Mouse (Mus musculus): ENCODE results near the gene Wfdc6a.
A peak's percentile ranks its signal among the peaks of the same experiment; 100 is the strongest.
"Not testable (repeated sequence)": the region's sequence is repeated elsewhere in the genome, so short reads cannot be mapped to it uniquely, and the experiment has no call there.

Wfdc6a gene

GRCm38 (mm10) chr2:164585025-164585725 is at the start of gene Wfdc6a:
Gene Wfdc6a, minus strand, starts transcription at chr2:164585447.
- DNase-seq: not testable (repeated sequence)

GRCm38 (mm10) chr2:164621775-164622174 is 36.5 kb upstream of the Wfdc6a start:
- DNase-seq: no peak

DNA sequence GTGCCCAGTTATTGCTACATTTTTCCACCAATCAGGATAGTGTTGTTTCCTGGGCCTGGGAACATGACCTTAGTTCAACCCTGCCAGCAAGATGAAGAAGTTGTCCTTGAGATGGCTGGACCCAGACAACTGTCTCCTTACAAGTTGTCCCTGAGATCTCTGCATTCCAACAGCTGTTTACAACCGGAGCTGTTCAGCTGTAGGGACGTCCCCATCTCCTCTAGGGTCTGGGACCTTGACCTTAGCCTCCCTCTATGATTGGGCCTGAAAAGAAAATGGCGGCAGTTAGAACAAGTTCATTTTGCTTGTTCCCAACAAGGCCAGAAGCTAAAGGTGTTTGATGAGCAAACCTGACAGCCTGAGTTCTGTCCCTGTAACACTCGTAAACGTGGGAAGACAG is 33.8 kb upstream of the Wfdc6a start:
- no peak for DNase-seq

DNA sequence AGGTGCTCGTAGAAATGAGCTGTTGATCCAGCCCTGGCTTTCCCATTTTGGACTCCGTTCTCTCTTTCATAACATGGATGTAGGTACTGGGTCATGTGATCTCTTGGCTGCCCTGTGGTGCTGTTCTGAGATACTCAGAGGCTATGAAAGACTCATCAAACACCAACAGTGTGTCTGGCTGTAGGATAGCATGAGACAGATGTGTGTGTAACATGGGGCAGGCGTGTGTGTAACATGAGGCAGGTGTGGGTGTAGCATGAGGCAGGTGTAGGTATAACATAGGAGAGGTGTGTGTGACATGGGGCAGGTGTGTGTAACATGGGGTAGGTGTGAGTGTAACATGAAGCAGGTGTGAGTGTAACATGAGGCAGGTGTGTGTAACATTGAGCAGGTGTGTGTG is 30.1 kb upstream of the Wfdc6a start:
- no peak for DNase-seq

- not testable (repeated sequence) for DNase-seq
Observed at GRCm38 (mm10) chr2:164613471-164613870, 28.2 kb upstream of the Wfdc6a start, which contains the start of the genes Wfdc6b and Wfdc8. Gene Wfdc6b, plus strand, starts transcription at chr2:164613522. Gene Wfdc8, minus strand, starts transcription at chr2:164613626.

GRCm38 (mm10) chr2:164608781-164609180 is 23.5 kb upstream of the Wfdc6a start:
- DNase-seq: no peak

DNA sequence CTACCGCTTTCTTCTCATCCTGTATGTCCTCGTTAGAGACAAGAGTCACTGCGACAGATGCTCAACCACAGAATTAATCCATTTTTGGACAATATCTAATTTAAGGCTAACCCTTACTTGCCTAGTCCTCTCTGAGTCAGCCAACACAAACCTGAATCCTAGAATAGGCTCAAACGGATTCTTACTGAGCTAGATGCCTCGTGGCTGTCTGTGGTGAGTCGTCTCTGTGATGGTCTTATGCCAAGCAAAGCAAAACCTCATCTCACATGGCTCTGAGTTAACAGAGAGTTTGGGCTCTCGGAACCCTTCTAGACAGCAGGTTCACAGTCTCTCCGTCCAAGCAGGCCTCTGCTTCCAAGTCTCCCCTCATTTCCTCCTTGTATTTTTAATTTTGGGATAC is 19.2 kb upstream of the Wfdc6a start:
- DNase-seq: no peak

GRCm38 (mm10) chr2:164603482-164603881 is 18.2 kb upstream of the Wfdc6a start:
- no peak for DNase-seq

DNA sequence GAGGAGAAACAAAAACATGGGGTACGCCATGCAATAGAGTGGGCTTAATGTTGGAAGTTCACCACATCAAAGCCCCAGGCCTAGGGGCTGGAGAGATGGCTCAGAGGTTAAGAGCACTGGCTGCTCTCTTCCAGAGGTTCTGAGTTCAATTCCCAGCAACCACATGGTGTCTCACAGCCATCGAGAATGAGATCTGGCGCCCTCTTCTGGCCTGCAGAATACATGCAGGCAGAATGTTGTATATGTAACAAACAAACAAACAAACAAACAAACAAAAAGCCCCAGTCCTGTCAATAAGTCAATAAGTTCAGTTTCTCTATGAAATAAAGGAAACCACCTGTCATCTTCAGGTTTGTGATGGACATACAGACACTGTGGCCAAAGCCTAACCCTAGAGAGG is 14.9 kb upstream of the Wfdc6a start:
- no peak for DNase-seq

- DNase-seq: no peak
Observed at GRCm38 (mm10) chr2:164593494-164593893, 8.2 kb upstream of the Wfdc6a start, which contains the start of gene Eppin. Gene Eppin, minus strand, starts transcription at chr2:164593594.

DNA sequence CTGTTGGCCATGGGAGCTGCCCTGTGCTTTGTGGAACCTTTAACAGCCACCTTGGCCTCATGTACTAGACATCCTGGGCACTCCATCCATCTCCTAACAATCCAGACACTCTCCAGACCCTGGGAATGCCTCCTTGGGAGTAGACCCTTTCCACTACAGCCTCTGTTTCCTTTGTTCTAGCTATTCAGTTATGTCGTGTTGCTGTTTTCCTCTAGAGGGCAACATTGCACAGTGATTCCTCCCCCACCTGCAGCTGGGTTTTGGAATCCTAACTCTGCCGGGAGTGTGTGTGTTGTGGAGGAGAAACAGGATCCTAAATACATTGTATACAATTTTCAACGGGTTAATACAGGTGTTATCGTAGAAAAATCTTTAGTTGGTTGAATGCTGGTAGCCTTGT is 6.8 kb upstream of the Wfdc6a start:
- no peak for DNase-seq

- DNase-seq: not testable (repeated sequence)
Observed at GRCm38 (mm10) chr2:164573359-164573758, 11.9 kb downstream of the Wfdc6a start, which contains the start of gene Spint3. Gene Spint3, minus strand, starts transcription at chr2:164573459.

- DNase-seq: no peak
Observed at GRCm38 (mm10) chr2:164567460-164567859, 17.8 kb downstream of the Wfdc6a start.

GRCm38 (mm10) chr2:164566997-164567396 is 18.2 kb downstream of the Wfdc6a start:
- no peak for DNase-seq

GRCm38 (mm10) chr2:164564346-164564745 is 20.9 kb downstream of the Wfdc6a start:
- no peak for DNase-seq

GRCm38 (mm10) chr2:164563339-164564038 is 21.8 kb downstream of the Wfdc6a start:
- no peak for DNase-seq

DNA sequence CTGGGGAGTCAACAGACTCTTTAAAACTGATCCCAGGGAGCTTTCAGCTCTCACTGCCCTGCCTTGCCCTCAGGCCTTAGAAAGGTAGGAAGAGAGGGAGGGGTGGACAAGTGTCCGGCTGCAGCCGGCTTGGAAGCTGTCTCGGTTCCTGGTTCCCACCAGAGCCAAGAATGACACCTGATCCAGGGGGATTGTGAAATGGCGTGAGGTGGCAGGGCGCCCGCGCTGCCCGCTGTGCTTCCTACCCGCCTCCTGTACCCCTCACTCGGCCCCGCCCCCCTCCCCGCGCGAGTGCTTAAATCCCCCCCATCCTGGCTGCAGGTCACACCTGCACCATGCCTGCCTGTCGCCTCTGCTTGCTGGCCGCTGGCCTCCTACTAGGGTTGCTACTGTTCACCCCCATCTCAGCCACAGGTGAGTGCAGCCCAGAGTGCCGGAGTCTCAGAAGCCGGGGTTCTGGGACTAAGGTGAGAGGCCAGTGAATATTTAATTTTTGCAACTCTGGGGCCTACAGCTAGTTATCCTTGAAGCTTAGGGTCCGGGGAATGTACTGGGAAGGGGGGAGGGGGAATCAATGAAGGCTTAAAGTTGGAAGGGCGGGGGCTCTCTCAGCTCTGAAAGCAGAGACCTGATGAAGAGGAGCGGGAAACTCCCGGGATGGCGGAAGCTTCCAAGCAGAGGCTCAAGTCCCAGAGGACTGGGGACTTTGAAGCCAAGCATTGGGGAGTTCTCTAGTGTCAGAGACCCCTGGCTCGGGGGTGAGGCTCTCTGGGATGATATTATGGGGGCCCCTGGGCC is 22.7 kb downstream of the Wfdc6a start, which contains the start of gene Wfdc2:
Gene Wfdc2 (plus strand): TSS at position 23 of the 798 bp plus-strand sequence.
- DNase-seq: no peak

GRCm38 (mm10) chr2:164560106-164560505 is 25.1 kb downstream of the Wfdc6a start:
- no peak for DNase-seq

- DNase-seq: no peak
Observed at GRCm38 (mm10) chr2:164558991-164559645, 26.1 kb downstream of the Wfdc6a start.

DNA sequence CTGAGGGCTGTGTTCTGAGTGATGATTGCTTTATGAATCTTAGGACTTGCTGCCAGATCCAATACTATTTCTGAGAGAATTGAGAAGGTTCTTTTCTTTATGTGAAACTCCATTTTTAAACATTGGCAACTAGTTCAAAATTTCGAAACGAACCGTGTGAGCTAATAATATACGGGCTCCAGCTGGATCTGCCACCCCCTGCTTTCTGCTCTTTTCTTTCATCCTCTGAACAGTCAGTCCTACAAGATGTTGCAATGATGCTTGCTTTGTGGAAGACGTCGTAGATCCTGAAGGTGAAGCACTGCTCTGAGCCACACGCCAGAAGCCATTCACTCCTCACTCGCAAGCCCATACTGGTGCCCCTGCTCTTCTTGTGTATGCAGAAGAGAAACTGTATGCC is 26.8 kb downstream of the Wfdc6a start:
- DNase-seq: peak; percentile 60

GRCm38 (mm10) chr2:164551502-164551901 is 33.7 kb downstream of the Wfdc6a start:
- no peak for DNase-seq

DNA sequence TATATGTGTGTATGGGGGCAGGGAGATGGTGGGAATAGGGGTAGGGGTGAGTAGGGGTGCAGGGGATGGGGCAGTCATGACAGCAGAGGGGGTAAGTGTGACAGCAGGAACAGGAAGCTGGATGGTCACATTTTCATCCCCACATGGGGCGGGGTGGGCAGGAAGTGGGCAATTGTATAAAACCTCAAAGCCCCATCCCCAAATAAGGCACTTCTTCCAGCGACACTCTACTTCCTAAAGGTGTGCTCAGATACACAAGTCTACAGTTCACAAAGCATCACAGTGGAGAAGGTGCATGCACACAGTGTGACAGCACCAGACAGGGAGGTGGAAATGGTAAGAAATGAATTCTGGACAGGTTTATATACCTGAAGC is 34.4 kb downstream of the Wfdc6a start:
- no peak for DNase-seq

Data from layer of hippocampus, adult 9-11 months (tissue).